Mouse (Mus musculus) stomach, postnatal 0 days (tissue): ENCODE results near the gene Mga. TPM values are rescaled to one million over a fixed set of nuclear protein-coding genes. Genes with fewer than 3 reads are reported as not detected.

Experiments used
- ATAC-seq: fragments of 200-750 bp; cut with Nextera tagmentation; 2 replicates; pipeline ENCODE4 v1.8.0; 2017; ENCODE audit not compliant: low FRiP score, low TSS enrichment
- DNase-seq: peaks from one replicate; pipeline ENCODE4 v3.0.0-alpha.2; 2016; ENCODE audit warnings: low spot score
- H3K27ac ChIP-seq: fragments of 300-500 bp; sonication (generic); replicated peaks from 2 replicates; pipeline ENCODE4 v1.5.1; 2014; ENCODE audit warnings: mild to moderate bottlenecking, control low read depth
- H3K27me3 ChIP-seq: fragments of 300-500 bp; sonication (generic); 2 replicates; pipeline ENCODE4 v1.6.1; 2014; ENCODE audit warnings: low read length; ENCODE audit not compliant: control insufficient read depth, insufficient read depth
- H3K36me3 ChIP-seq: fragments of 300-500 bp; sonication (generic); 2 replicates; pipeline ENCODE4 v1.6.1; 2014; ENCODE audit warnings: low read length, mixed read lengths; ENCODE audit not compliant: control insufficient read depth, insufficient read depth
- H3K4me1 ChIP-seq: fragments of 300-500 bp; sonication (generic); replicated peaks from 2 replicates; pipeline ENCODE4 v1.6.1; 2014; ENCODE audit warnings: antibody characterized with exemption; ENCODE audit not compliant: control insufficient read depth, insufficient read depth
- H3K4me2 ChIP-seq: fragments of 300-500 bp; sonication (generic); replicated peaks from 2 replicates; pipeline ENCODE4 v1.6.1; 2014; ENCODE audit warnings: low read depth, mild to moderate bottlenecking, control low read depth, moderate library complexity
- H3K4me3 ChIP-seq: fragments of 300-500 bp; sonication (generic); 2 replicates; pipeline ENCODE4 v1.5.1; 2014; ENCODE audit warnings: low read depth, low read length, control low read depth
- H3K9ac ChIP-seq: fragments of 300-500 bp; sonication (generic); 2 replicates; pipeline ENCODE4 v1.6.1; 2014; ENCODE audit warnings: mild to moderate bottlenecking, low read length, control low read depth, mixed read lengths
- H3K9me3 ChIP-seq: fragments of 300-500 bp; sonication (generic); 2 replicates; pipeline ENCODE4 v1.6.1; 2016; ENCODE audit warnings: low read length; ENCODE audit not compliant: control insufficient read depth
- CTCF ChIP-seq: IDR thresholded peaks from 2 replicates; pipeline ENCODE4 v1.5.1; 2016; ENCODE audit warnings: antibody characterized with exemption, low read depth, mild to moderate bottlenecking, moderate library complexity
- EP300 ChIP-seq: optimal IDR thresholded peaks from 2 replicates; pipeline ENCODE3; 2016; ENCODE audit warnings: antibody characterized with exemption
- WGBS: fragments of 180-500 bp; shearing (Covaris S2); extraction: QIAGEN DNeasy Blood & Tissue Kit; methylation state at CpG from one replicate; pipeline ENCODE4 v1.1.7; 2014; 5-methylcytosine and 5-hydroxymethylcytosine counted together
- polyA plus RNA-seq: library from polyadenylated mRNA; unstranded; fragments of >200 nt; fragmentation: Nextera tagmentation; extraction: Ambion mirVana; gene quantifications from 2 replicates; pipeline ENCODE4 v1.2.1, GENCODE M21; 2015

Mga gene
- polyA plus RNA-seq, 1 experiment from 2014 or later, result 9.4 TPM

- DNase-seq (no peak), ATAC-seq (no peak)
- Histone ChIP-seq H3K4me3 (no peak overlapping the region), H3K27me3 (no peaks in the 10 kb centered on the region), H3K27ac (no peak overlapping the region), H3K4me1 (no peaks in the 10 kb centered on the region), H3K36me3 (no peaks in the 10 kb centered on the region; the same call in 1 of the 2 replicates), H3K9me3 (no peaks in the 10 kb centered on the region), H3K9ac (no peak overlapping the region), H3K4me2 (no peak overlapping the region)
- 83% methylated on average over 7 of the region's 7 CpGs for WGBS
- TF ChIP-seq EP300 (no peak), CTCF (no peak)
Measured at GRCm38 (mm10) chr2:119980343-119980986, 83.4 kb downstream of the Mga start.

GRCm38 (mm10) chr2:119981631-119982030 lies 84.6 kb downstream of the Mga start:
- TF ChIP-seq CTCF (no peak), EP300 (no peak)
- no peak overlapping the region for H3K4me3 ChIP-seq
- DNase-seq (no peak), ATAC-seq (no peak)
- H3K9ac ChIP-seq, result no peak overlapping the region
- no peaks in the 10 kb centered on the region for H3K9me3 ChIP-seq
- H3K27ac ChIP-seq, result no peak overlapping the region
- no peaks in the 10 kb centered on the region for H3K4me1 ChIP-seq
- no peaks in the 10 kb centered on the region for H3K27me3 ChIP-seq
- no peak overlapping the region for H3K4me2 ChIP-seq
- 82% methylated on average over 2 of the region's 2 CpGs for WGBS
- H3K36me3 ChIP-seq, result no peaks in the 10 kb centered on the region; the same call in 1 of the 2 replicates

DNA sequence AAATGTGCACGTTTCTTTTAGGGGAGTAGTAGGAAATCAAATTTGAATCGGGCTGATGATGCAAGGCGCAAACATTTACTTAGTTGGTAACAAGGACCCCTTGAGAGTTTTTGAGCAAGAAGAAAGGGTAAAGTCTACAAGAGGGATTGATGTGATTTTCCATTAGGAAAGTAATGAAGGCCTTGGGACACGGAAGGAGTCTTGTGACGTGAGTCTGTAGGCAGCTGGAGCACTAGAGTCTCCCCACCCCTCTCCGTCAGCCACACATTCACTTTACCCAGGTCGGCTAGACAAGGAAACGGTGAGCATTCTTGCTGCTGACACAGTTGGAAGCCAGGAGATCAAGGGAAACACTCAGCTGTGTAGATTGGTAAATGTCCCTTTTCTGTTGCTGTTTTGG lies 88.8 kb downstream of the Mga start:
- Histone ChIP-seq H3K9me3 (no peaks in the 10 kb centered on the region), H3K4me2 (no peak overlapping the region), H3K4me1 (no peaks in the 10 kb centered on the region), H3K4me3 (no peak overlapping the region), H3K9ac (no peak overlapping the region), H3K27me3 (no peaks in the 10 kb centered on the region), H3K27ac (no peak overlapping the region), H3K36me3 (no peaks in the 10 kb centered on the region; the same call in 1 of the 2 replicates)
- DNase-seq (peak; percentile 41), ATAC-seq (0 out of 2 replicates have a peak, but pooled peaks have one; percentile 40)
- TF ChIP-seq CTCF (no peak), EP300 (no peak)
- WGBS, result 67% methylated on average over 8 of the region's 8 CpGs

GRCm38 (mm10) chr2:119986369-119986768 lies 89.3 kb downstream of the Mga start:
- peak; percentile 23 for DNase-seq
- no peak for ATAC-seq
- H3K4me3 ChIP-seq, result no peak overlapping the region
- WGBS, result 58% methylated on average over 6 of the region's 6 CpGs
- no peaks in the 10 kb centered on the region; the same call in 1 of the 2 replicates for H3K36me3 ChIP-seq
- H3K9me3 ChIP-seq, result no peaks in the 10 kb centered on the region
- no peak overlapping the region for H3K4me2 ChIP-seq
- no peaks in the 10 kb centered on the region for H3K27me3 ChIP-seq
- no peak for TF ChIP-seq CTCF
- TF ChIP-seq EP300, result no peak
- H3K9ac ChIP-seq, result no peak overlapping the region
- H3K27ac ChIP-seq, result no peak overlapping the region
- no peaks in the 10 kb centered on the region for H3K4me1 ChIP-seq

DNA sequence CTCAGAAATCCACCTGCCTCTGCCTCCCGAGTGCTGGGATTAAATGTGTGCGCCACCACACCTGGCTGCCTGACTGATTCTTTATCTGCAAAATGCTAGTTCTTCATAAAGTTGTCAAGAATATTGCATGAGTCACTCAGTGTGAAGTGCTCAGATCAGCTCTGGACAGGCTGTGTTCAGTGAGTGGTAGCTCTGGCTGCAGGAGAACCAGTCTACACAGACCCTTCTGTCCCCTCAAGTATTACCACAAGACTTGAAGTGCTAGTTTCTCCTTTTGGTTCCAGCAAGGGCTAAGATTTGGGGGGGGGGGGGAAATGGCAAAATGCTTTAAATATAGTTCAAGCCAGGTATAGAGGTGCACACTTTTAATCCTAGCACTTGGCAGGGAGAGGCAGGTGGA lies 90.4 kb downstream of the Mga start:
- Histone ChIP-seq H3K27ac (no peak overlapping the region), H3K4me3 (no peak overlapping the region), H3K4me2 (no peak overlapping the region), H3K9me3 (no peaks in the 10 kb centered on the region), H3K36me3 (no peaks in the 10 kb centered on the region), H3K4me1 (no peaks in the 10 kb centered on the region), H3K9ac (no peak overlapping the region), H3K27me3 (no peaks in the 10 kb centered on the region)
- DNase-seq (no peak), ATAC-seq (no peak)
- TF ChIP-seq CTCF, result no peak
- no peak for TF ChIP-seq EP300
- WGBS, result 84% methylated on average over 2 of the region's 2 CpGs

DNA sequence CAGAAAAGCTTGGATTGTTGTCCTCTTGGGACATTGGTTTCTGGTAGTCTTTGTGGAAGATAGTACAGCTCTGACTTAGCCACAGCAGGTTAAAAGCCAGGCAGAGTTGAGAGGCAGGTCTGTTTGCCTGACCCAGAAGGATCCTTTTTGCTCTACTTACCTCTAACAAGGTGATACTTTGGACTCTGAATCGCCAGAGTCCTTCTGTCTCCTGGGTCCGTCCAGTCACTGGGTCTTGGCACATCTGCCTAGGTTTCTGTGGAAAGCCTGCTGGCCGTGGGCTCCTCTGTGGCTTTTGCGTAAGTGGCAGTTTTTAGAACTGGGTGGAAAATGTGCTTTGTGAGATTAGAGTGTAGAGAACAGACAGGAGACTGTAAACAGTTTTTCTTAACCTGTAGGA lies 91.9 kb downstream of the Mga start:
- ATAC-seq (no peak), DNase-seq (no peak)
- no peak for TF ChIP-seq EP300
- TF ChIP-seq CTCF, result no peak
- H3K4me2 ChIP-seq, result no peak overlapping the region
- H3K9me3 ChIP-seq, result no peaks in the 10 kb centered on the region
- no peak overlapping the region for H3K9ac ChIP-seq
- no peaks in the 10 kb centered on the region for H3K4me1 ChIP-seq
- WGBS, result 81% methylated on average over 4 of the region's 4 CpGs
- H3K27me3 ChIP-seq, result no peaks in the 10 kb centered on the region
- H3K4me3 ChIP-seq, result no peak overlapping the region
- H3K27ac ChIP-seq, result no peak overlapping the region
- H3K36me3 ChIP-seq, result no peaks in the 10 kb centered on the region
